Mouse (Mus musculus) granulocyte monocyte progenitor cell, adult 5-6 weeks (primary cell): ENCODE measurements around the gene Tmc7. TPM values are rescaled to one million over a fixed set of nuclear protein-coding genes. Genes with fewer than 3 reads are reported as not detected.
A peak's percentile ranks its signal among the peaks of the same experiment; 100 is the strongest.

Experiments used
- ATAC-seq: replicated peaks from 2 replicates; pipeline ENCODE4 v1.8.0; 2016; ENCODE audit warnings: mild to moderate bottlenecking, moderate TSS enrichment, inconsistent platforms; ENCODE audit not compliant: poor library complexity, severe bottlenecking
- total RNA-seq, 2 experiments: library from RNA; stranded (forward) in 1 of 2; stranded (reverse) in 1 of 2; fragments of 200-712, 200-1000 nt in 1 of 2; fragments of >200 nt in 1 of 2; fragmentation: Nextera tagmentation in 1 of 2; gene quantifications; 2 replicates each; pipeline ENCODE4 v1.2.3; 2014 to 2017

Gene Tmc7
- total RNA-seq (2014; fragmentation: Nextera tagmentation) (0.37 and 0.62 TPM in 2 replicates), total RNA-seq (2017) (0.10 TPM in 1 of 2 replicates, not detected in the other)

- peak; percentile 50 for ATAC-seq
Observed at GRCm38 (mm10) chr7:118584257-118584907, at the start of gene Tmc7. Gene Tmc7 (minus strand): TSS chr7:118584736.

GRCm38 (mm10) chr7:118633951-118634350, 49.4 kb upstream of the Tmc7 start:
- no peak for ATAC-seq

- ATAC-seq, result no peak
Observed at GRCm38 (mm10) chr7:118633094-118633493, 48.6 kb upstream of the Tmc7 start.

- no peak for ATAC-seq
Observed at GRCm38 (mm10) chr7:118627550-118628298, 43.2 kb upstream of the Tmc7 start.

- ATAC-seq, result no peak
Observed at GRCm38 (mm10) chr7:118621094-118621493, 36.6 kb upstream of the Tmc7 start.

- no peak for ATAC-seq
Observed at GRCm38 (mm10) chr7:118620243-118620906, 35.8 kb upstream of the Tmc7 start.

GRCm38 (mm10) chr7:118618104-118618503, 33.6 kb upstream of the Tmc7 start:
- no peak for ATAC-seq

- no peak for ATAC-seq
Observed at GRCm38 (mm10) chr7:118614076-118614475, 29.5 kb upstream of the Tmc7 start.

- no peak for ATAC-seq
Observed at GRCm38 (mm10) chr7:118611933-118612332, 27.4 kb upstream of the Tmc7 start.

- ATAC-seq, result no peak
Observed at GRCm38 (mm10) chr7:118611185-118611749, 26.7 kb upstream of the Tmc7 start.

- ATAC-seq, result no peak
Observed at GRCm38 (mm10) chr7:118610721-118611120, 26.2 kb upstream of the Tmc7 start.

GRCm38 (mm10) chr7:118609815-118610214, 25.3 kb upstream of the Tmc7 start:
- ATAC-seq, result no peak

- no peak for ATAC-seq
Observed at GRCm38 (mm10) chr7:118604842-118605241, 20.3 kb upstream of the Tmc7 start.

GRCm38 (mm10) chr7:118599954-118600631, 15.6 kb upstream of the Tmc7 start:
- ATAC-seq, result no peak

- no peak for ATAC-seq
Observed at GRCm38 (mm10) chr7:118597201-118597600, 12.7 kb upstream of the Tmc7 start, which contains the start of gene Tmc5. Gene Tmc5 (plus strand): TSS chr7:118597297.

GRCm38 (mm10) chr7:118596271-118596670, 11.7 kb upstream of the Tmc7 start:
- no peak for ATAC-seq

- peak; percentile 87 for ATAC-seq
Observed at GRCm38 (mm10) chr7:118595228-118595627, 10.7 kb upstream of the Tmc7 start.

GRCm38 (mm10) chr7:118594611-118595010, 10.1 kb upstream of the Tmc7 start:
- ATAC-seq, result no peak

GRCm38 (mm10) chr7:118593567-118594407, 9.3 kb upstream of the Tmc7 start:
- no peak for ATAC-seq
